Mouse (Mus musculus) ovary, adult 18-20 months (tissue): ENCODE results near the gene Hnmt.
A peak's percentile ranks its signal among the peaks of the same experiment; 100 is the strongest.
"Not testable (repeated sequence)": the region's sequence is repeated elsewhere in the genome, so short reads cannot be mapped to it uniquely, and the experiment has no call there.

Experiments used
- DNase-seq: peaks from one replicate; pipeline ENCODE4 v3.0.0; 2022; ENCODE audit warnings: low spot score, mixed read lengths

Hnmt gene

DNA sequence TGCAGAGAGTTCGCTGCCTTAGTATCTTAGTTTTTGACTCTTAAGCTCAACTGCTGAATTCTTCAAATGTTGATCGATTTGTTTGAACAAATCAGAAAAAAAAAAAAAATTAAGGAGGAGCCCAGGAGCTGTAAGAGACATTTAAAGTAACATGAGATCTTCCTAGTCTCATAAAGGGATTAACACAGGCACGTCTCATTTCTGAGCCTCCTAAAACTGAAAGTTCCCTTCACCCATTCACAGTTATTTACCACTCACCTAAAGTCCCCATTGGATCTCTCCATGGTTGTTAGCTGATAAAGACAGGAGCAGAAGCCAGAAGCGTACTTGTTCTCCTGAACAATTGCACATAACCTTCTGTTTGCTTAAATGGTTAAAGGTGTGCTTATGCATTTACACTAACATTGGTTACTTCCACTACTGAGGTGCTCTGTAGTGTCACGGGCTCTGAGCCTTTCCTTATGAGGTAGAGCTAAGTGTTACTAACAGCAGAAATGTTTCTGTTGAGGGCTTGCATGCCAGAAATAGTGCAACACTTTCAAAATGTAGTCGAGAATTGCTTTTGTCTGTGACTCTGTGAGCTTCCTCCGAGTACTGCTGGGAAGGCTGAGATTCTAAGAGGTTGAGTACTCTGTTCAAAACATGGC is at the start of gene Hnmt:
TSS of gene Hnmt (minus strand) at position 51 of the 647 bp plus-strand sequence.
- no peak for DNase-seq

GRCm38 (mm10) chr2:24096495-24096894 is 47.3 kb upstream of the Hnmt start, which contains the start of gene Tbpl2:
TSS of gene Tbpl2 (minus strand) at chr2:24096595.
- no peak for DNase-seq

DNA sequence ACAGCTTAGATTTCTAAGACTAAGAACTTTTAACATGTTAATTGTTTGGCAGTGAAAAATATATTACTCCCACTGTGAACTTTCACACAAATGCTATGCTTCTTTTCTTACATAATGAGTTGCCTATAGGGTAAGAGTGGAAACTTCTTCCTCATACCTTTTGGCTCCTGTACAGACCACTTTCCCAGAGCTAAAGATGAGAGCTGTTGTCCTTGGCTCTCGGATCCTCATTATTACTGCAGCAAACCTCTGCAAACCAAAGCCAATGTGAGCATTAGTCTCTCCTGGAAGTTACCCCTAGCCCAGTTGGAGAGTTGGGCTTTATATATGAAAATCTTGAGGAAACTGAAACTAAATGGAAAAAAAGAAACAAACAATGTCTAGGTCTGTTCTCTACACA is 41.7 kb upstream of the Hnmt start:
- no peak for DNase-seq

DNA sequence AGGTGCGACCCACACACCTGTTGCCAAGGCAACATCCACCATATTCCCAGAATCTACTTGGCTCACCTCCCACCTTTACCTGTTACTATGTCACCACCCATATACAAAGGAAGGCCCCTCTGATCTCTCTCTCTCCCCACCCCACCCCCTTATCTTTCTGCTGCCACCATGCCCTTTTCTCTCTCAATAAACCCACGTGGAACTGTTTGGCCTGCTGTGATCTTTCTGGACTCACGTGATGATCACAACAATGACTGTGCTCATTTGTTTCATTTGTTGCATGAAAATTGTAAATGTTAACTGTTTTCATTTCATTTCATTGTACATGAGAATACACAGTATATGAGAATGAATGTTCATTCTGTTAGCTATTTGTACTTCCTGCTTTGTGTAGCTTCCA is 1.3 kb upstream of the Hnmt start:
- no peak for DNase-seq

DNA sequence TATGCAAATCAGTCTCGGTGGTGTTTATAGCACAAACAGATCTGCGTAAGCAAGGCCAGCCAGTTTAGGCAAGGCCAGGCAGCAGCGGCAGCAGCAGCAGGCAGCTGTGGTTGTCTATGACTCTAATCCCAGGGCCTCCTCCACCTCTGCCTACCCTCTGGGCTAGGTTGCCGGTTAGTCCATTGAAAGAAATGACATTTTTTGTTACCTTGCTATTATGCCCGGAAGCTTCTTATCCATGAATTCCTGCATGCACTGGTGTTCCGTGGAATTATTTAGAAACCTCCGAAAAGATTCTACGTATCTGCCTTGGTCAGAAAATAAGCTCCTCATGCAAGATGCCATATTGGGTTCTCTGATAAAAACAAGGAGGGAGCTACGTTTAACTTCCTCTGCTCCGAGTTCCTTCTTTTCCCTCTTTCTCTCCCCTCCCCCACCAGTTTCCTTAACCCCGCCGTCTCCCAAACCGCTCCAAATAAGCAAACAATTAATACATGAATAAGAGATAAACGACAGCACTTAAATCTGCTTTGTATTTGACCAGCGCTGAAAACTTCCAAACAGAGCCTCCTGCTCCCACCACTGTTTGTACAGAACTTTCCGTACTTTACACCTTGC is 605 bp downstream of the Hnmt start:
- peak; percentile 72 for DNase-seq

- DNase-seq: no peak
Measured at GRCm38 (mm10) chr2:24047551-24048479, 1.4 kb downstream of the Hnmt start.

DNA sequence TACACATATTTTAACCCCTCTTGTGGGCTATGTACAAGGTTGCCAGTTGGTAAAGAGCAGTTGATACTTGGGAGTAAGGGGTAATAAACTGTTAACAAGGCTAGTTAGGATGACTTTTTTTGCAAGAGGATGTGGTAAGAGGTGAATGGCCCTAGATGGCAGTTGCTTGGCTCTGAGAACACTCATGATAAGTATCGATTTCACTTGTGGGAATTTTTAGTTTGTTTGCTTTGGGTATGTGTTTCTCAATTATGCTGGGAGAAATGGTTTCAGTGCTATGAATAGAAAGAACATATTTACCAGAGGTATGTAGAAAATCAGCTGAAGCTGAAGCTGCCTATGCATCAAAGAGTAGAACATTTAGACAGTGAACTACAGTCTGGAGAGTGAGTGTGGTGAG is 6.3 kb downstream of the Hnmt start:
- DNase-seq: no peak

GRCm38 (mm10) chr2:24040531-24040930 is 8.7 kb downstream of the Hnmt start:
- no peak for DNase-seq

DNA sequence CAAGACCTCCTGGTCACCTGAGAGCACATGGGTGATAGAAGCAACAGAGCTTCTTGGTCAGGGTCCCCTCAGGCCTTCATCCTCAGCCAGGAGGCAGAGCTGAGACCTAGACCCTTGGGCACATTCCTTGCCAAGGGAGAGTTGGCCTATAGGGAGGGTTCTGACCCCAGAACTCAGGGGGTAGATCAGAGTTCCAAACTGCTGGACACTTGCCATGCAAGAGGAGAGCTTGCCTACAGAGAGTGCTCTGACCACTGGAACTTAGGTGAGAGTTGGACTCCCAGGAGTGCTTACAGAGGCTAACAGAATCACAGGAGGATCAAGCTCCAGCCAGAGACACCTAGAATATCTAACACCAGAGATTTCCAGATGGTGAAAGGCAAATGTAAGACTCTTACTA is 29.8 kb downstream of the Hnmt start:
- not testable (repeated sequence) for DNase-seq

DNA sequence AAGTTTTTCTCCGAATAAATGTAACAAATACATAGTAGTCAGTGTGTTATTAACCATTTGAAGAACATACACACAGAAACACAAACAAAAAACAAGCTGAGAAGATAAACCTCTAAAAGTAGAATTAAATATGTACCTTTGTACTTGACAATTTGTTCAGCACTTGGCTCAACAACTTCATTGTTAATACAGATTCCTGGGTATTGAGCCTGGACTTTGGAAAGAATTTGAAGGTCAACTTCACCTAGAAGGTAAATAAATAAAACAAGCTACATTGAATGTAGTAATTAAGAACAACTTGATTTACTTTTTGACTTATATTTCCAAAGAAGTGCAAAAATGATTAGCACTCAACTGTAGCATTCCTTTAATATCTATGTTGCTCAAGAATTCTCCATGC is 30.2 kb downstream of the Hnmt start:
- no peak for DNase-seq

GRCm38 (mm10) chr2:24014957-24015356 is 34.2 kb downstream of the Hnmt start:
- DNase-seq: no peak

DNA sequence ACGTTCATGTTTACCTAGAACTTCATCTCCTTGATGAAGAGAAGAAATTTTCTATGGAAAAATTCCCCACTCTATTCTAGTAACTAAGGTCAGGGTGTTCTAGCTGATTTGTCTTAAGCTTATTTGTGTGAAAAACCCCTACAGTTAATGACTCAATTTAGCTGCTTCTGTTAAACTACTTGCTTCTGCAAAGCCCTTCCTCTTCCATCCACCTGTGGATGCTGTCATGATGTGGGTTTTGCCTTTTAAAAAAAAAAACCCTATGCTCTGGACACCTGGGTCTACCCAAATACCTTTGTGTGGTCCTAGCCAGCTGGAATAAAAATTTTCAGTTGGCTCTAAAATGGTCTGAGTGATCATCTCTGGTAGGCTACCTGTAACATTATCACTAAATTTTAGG is 49.9 kb downstream of the Hnmt start:
- DNase-seq: no peak

GRCm38 (mm10) chr2:23998836-23999235 is 50.4 kb downstream of the Hnmt start:
- DNase-seq: no peak

DNA sequence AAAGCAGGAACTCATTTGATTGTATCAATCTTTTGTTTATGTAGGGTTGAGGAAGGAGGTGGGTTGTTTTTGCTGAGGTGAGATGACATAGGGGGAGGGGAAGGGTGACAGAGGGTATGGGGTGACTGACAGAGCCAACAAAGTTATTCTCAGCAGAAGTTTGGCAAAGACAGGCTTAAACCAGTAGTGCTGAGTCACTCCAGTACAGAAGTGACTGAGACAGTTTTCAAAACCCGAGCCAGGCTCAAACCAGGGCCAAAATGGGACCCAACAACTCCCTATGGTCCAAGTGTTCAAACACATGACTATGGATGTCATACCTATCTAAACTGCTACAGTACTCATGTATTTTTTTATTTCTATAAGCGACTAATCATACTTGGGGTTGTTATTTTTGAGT is 52.4 kb downstream of the Hnmt start:
- no peak for DNase-seq

- not testable (repeated sequence) for DNase-seq
Measured at GRCm38 (mm10) chr2:23990034-23990573, 59.1 kb downstream of the Hnmt start.

DNA sequence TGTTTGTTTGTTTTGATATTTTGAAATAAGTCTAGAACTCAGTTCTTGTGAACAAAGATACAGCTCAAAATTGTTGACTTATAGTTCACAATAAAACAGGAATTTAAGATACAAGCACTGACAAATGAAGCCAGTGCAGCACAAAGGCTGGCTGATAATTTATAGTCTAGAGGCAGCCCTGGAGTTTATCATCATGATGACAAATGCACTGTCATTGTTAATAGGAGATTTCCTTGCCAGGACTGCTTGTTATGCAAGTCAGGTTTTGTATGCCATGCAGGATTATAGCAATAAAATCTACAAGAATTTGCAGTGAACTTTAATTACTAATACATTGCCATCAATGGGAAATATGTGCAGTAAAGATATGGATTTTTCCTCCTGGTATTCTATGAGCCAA is 61.9 kb downstream of the Hnmt start:
- DNase-seq: no peak

GRCm38 (mm10) chr2:23983343-23983742 is 65.9 kb downstream of the Hnmt start:
- no peak for DNase-seq

DNA sequence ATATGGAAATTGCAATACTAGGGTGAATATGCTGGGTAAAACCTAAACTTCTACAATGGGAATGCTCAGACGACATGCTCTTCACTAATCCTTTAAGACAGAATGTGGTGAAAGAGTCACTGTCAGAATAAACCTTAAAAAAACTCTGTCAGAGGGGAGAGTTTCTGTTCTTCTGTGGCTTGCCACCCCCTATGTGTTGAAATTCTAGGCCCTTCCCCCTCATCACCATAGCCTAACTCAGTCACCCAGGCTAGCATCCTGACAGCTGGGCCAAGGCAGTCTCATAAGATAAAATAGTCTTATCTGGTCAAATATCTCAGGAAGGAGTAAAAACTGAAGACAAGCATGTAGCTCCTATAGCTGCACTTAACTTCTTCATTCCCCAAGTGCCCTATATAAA is 66.3 kb downstream of the Hnmt start:
- DNase-seq: no peak

GRCm38 (mm10) chr2:23960659-23961274 is 88.4 kb downstream of the Hnmt start:
- not testable (repeated sequence) for DNase-seq
